Mouse (Mus musculus) heart, adult 2 months (tissue): ENCODE measurements around the gene Gm17387. TPM values are rescaled to one million over a fixed set of nuclear protein-coding genes. Genes with fewer than 3 reads are reported as not detected.
"Not testable (repeated sequence)": the region's sequence is repeated elsewhere in the genome, so short reads cannot be mapped to it uniquely, and the experiment has no call there.

Source experiments
- DNase-seq, 2 experiments: peaks; one replicate each; pipeline ENCODE4 v3.0.0; 2021
- H3K27ac ChIP-seq: fragments of 200-600 bp; 2 replicates; pipeline ENCODE4 v1.8.1; 2022
- H3K27me3 ChIP-seq: fragments of 200-500 bp; 2 replicates; pipeline ENCODE4 v1.6.1; 2012; ENCODE audit warnings: mild to moderate bottlenecking, low read length, inconsistent platforms, mixed read lengths; ENCODE audit not compliant: control insufficient read depth, insufficient read depth
- H3K36me3 ChIP-seq: fragments of 200-500 bp; 2 replicates; pipeline ENCODE4 v1.6.1; 2012; ENCODE audit warnings: low read length, inconsistent platforms; ENCODE audit not compliant: control insufficient read depth, insufficient read depth
- H3K4me1 ChIP-seq: fragments of 200-500 bp; 2 replicates; pipeline ENCODE4 v1.6.1; 2011; ENCODE audit warnings: low read length; ENCODE audit not compliant: control insufficient read depth, insufficient read depth
- H3K4me3 ChIP-seq: fragments of 200-600 bp; 2 replicates; pipeline ENCODE4 v1.8.1; 2022
- H3K79me2 ChIP-seq: fragments of 200-500 bp; replicated peaks from 2 replicates; pipeline ENCODE4 v1.6.1; 2012; ENCODE audit warnings: mild to moderate bottlenecking, inconsistent platforms, low read length, moderate library complexity, mixed read lengths; ENCODE audit not compliant: control insufficient read depth, insufficient read depth
- H3K9ac ChIP-seq: fragments of 200-500 bp; 2 replicates; pipeline ENCODE4 v1.6.1; 2012; ENCODE audit warnings: low read depth, mild to moderate bottlenecking, control low read depth, inconsistent platforms, low read length, mixed read lengths
- CTCF ChIP-seq: fragments of 200-600 bp; IDR thresholded peaks from 2 replicates; pipeline ENCODE4 v1.8.1; 2022; ENCODE audit warnings: antibody characterized with exemption, mild to moderate bottlenecking, moderate library complexity
- EP300 ChIP-seq: fragments of 200-500 bp; IDR thresholded peaks from 2 replicates; pipeline ENCODE4 v1.6.1; 2011; ENCODE audit warnings: low read depth, low read length, control low read depth; ENCODE audit not compliant: insufficient read depth
- POLR2A ChIP-seq: fragments of 200-500 bp; IDR thresholded peaks from 2 replicates; pipeline ENCODE4 v1.6.1; 2011; ENCODE audit warnings: mild to moderate bottlenecking, low read depth, low read length, control low read depth; ENCODE audit not compliant: insufficient read depth
- WGBS: fragments of 180-500 bp; shearing (Covaris S2); methylation state at CpG from one replicate; pipeline ENCODE4 v1.1.7; 2018; 5-methylcytosine and 5-hydroxymethylcytosine counted together
- intact Hi-C: fragments of 180-260 bp; cut with DNase I; formaldehyde crosslinking; loops from one replicate; pipeline ENCODE4 v1.15.1; 2025
- polyA plus RNA-seq: library from polyadenylated mRNA; depleted of rRNA; stranded (reverse); fragments of >200 nt; gene quantifications from 2 replicates; pipeline ENCODE4 v1.2.3, GENCODE M21; 2012
- total RNA-seq, 2 experiments: library from RNA; stranded (reverse); gene quantifications; 2 replicates each; pipeline ENCODE4 v1.2.3; 2021

Gm17387 gene
- total and polyA plus RNA-seq, 3 experiments: not detected

GRCm38 (mm10) chr7:141032458-141033167 is 3.7 kb downstream of the Gm17387 start:
- Histone ChIP-seq H3K4me3 (no peak overlapping the region), H3K27me3 (no peaks in the 10 kb centered on the region), H3K4me1 (no peaks in the 10 kb centered on the region), H3K9ac (no peak overlapping the region), H3K27ac (no peak overlapping the region), H3K79me2 (no peaks in the 10 kb centered on the region), H3K36me3 (no peaks in the 10 kb centered on the region)
- TF ChIP-seq POLR2A: no peak
- no peak for TF ChIP-seq EP300
- no peak for TF ChIP-seq CTCF
- WGBS: 67% methylated on average over 9 of the region's 9 CpGs
- intact Hi-C loops: no loop called here
- no peak for DNase-seq

DNA sequence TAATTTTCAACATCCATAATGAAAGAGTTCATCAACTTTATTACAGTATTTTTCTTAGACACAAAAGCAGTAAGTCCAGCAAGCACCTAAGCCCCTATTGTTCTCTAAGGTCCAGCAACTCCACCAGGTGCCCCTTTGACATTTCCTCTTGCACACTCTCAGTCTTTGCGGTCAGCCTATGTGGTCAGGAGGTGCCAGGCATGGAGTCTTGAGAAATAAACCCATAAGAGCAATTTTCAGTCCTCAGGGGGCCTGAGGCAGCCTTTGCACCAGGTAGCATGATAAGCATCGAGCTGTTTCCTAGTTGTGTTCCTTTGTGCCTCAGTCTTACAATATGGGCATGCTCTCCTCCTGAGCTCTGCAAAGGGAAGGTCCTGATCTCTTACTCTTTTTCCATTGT is 7.7 kb downstream of the Gm17387 start:
- DNase-seq, H3K27me3 ChIP-seq, H3K4me3 ChIP-seq, H3K4me1 ChIP-seq, H3K79me2 ChIP-seq, H3K27ac ChIP-seq, H3K9ac ChIP-seq, intact Hi-C loops, H3K36me3 ChIP-seq: not testable (repeated sequence)
- 73% methylated on average over 1 of the region's 2 CpGs for WGBS

DNA sequence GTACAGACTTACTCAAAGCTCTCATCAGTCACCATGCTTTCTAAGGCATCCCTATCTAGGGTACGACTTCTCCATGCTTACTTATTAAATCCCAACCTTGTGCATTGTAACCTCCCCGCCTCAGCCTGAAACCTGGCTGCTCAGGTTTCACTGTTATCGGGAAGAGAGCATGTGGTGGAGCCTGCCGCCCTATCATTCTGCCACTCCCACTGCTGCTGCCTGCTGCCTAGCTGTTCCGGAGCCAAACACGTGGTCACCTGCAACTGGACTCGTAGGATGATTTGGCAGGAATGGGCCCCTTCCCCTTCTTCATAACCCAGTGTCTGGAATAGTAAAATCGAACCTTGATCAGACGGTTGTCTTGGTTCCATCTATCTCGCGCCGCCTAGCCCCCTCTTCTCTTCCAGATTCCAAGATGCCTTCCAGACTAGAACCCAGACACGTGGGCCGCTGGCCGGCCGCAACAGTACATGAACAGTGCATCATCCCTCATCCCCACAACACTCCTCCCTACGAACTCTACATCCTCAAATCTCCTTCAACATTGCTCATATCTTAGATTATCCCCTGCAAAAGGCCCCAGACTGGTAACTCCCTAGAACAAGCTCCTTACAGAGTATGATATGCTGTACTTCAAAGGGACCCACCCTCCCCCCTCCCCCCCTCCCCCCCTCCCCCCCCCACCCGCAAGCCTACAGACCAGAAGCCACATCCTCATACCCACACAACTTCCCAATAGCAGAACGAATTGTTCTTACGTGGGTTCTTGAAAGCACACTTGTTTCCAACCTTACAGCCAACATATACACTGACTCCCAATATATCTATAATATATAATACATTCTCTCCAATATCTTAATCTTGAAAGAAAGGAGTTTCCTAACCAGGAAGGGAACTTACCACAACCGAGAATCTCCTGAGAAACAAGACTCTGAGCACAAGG is 9.4 kb downstream of the Gm17387 start:
- intact Hi-C loops: no loop called here
- Histone ChIP-seq H3K4me3 (no peak overlapping the region), H3K4me1 (peaks cover 4% of the 10 kb centered on the region), H3K36me3 (no peaks in the 10 kb centered on the region; the same call in 1 of the 2 replicates), H3K9ac (no peak overlapping the region), H3K27ac (no peak overlapping the region), H3K27me3 (no peaks in the 10 kb centered on the region), H3K79me2 (no peaks in the 10 kb centered on the region)
- TF ChIP-seq CTCF (no peak), POLR2A (no peak), EP300 (no peak)
- no peak for DNase-seq
- whole genome bisulfite sequencing: 58% methylated on average over 20 of the region's 21 CpGs

DNA sequence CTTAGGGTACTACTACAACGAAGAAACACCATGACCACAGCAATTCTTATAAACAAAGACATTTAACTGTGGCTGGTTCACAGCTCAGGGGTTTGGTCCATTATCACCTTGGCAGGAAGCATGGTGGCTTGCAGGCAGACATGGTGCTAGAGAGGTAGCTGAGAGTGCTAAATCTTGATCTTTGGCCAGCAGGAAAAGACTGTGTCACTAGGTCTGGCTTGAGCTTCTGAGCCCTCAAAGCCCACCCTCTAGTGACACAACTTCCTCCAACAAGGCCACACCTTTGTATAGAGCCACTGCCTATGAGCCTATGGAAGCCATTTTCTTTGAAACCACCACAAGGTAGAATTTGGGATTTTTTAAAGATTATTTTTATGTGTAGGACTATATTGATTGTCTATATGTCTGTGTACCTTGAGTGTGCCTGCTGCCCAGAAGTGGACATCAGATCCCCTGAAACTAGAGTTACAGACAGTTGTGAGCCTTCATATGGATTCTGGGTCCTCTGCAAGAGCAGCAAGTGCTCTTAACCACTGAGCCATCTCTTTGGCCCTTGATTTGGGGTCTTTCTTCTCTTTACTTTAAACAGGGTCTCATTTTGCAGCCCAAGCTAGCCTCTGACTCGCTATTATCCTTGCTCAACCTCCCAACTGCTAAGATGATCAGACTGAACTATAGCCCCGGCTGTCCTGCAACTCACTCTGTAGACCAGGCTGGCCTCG is 10.6 kb downstream of the Gm17387 start:
- H3K4me3 ChIP-seq: no peak overlapping the region
- no peaks in the 10 kb centered on the region for H3K79me2 ChIP-seq
- no peak for DNase-seq
- TF ChIP-seq POLR2A: no peak
- no peak for TF ChIP-seq EP300
- no peak for TF ChIP-seq CTCF
- intact Hi-C loops: no loop called here
- H3K27ac ChIP-seq: no peak overlapping the region
- no peak overlapping the region for H3K9ac ChIP-seq
- WGBS: 93% methylated on average over 4 of the region's 4 CpGs
- no peaks in the 10 kb centered on the region for H3K27me3 ChIP-seq
- peaks cover 4% of the 10 kb centered on the region for H3K4me1 ChIP-seq
- H3K36me3 ChIP-seq: no peaks in the 10 kb centered on the region; the same call in 1 of the 2 replicates

- intact Hi-C loops: loop anchor here (1.0 kb wide), 1 partner anchor 31 kb away; the partner anchor contains the start of gene Ifitm3
- no peaks in the 10 kb centered on the region for H3K79me2 ChIP-seq
- no peak overlapping the region for H3K9ac ChIP-seq
- H3K4me3 ChIP-seq: no peak overlapping the region
- no peak for TF ChIP-seq POLR2A
- TF ChIP-seq EP300: no peak
- no peak for TF ChIP-seq CTCF
- WGBS: 34% methylated on average over 6 of the region's 9 CpGs
- no peaks in the 10 kb centered on the region; the same call in 1 of the 2 replicates for H3K36me3 ChIP-seq
- DNase-seq: no peak
- no peaks in the 10 kb centered on the region for H3K27me3 ChIP-seq
- peak overlapping the region; percentile 83 for H3K27ac ChIP-seq
- peaks cover 4% of the 10 kb centered on the region for H3K4me1 ChIP-seq
Measured at GRCm38 (mm10) chr7:141040867-141041606, 12.1 kb downstream of the Gm17387 start.
